Mouse (Mus musculus) embryonic fibroblast, embryonic 13.5 days (primary cell): ENCODE data around the gene Cdk6. TPM values are rescaled to one million over a fixed set of nuclear protein-coding genes. Genes with fewer than 3 reads are reported as not detected.
"Not testable (repeated sequence)": the region's sequence is repeated elsewhere in the genome, so short reads cannot be mapped to it uniquely, and the experiment has no call there.

Experiments
- H3K27ac ChIP-seq: 2 replicates; pipeline ENCODE4 v1.5.1; 2012; ENCODE audit warnings: low read length, control low read depth, inconsistent platforms; ENCODE audit not compliant: insufficient read depth
- H3K4me1 ChIP-seq: 2 replicates; pipeline ENCODE4 v1.6.1; 2011; ENCODE audit warnings: low read length; ENCODE audit not compliant: control insufficient read depth, insufficient read depth
- H3K4me3 ChIP-seq: 2 replicates; pipeline ENCODE4 v1.5.1; 2011; ENCODE audit warnings: mild to moderate bottlenecking, control low read depth, low read length; ENCODE audit not compliant: insufficient read depth
- CTCF ChIP-seq: IDR thresholded peaks from 2 replicates; pipeline ENCODE4 v1.5.1; 2011; ENCODE audit warnings: mild to moderate bottlenecking, control low read depth, low read length, moderate library complexity, borderline replicate concordance; ENCODE audit not compliant: insufficient read depth
- POLR2A ChIP-seq: IDR thresholded peaks from 2 replicates; pipeline ENCODE4 v1.6.1; 2011; ENCODE audit warnings: low read depth, mild to moderate bottlenecking, control low read depth, low read length, moderate library complexity
- polyA plus RNA-seq: library from polyadenylated mRNA; stranded (reverse); fragments of >200 nt; gene quantifications from 2 replicates; pipeline ENCODE4 v1.2.4, GENCODE M21; 2011; ENCODE audit warnings: low read depth; ENCODE audit not compliant: missing spikeins, insufficient read length

Gene Cdk6
- 30.5 and 31.4 TPM in 2 replicates for polyA plus RNA-seq

DNA sequence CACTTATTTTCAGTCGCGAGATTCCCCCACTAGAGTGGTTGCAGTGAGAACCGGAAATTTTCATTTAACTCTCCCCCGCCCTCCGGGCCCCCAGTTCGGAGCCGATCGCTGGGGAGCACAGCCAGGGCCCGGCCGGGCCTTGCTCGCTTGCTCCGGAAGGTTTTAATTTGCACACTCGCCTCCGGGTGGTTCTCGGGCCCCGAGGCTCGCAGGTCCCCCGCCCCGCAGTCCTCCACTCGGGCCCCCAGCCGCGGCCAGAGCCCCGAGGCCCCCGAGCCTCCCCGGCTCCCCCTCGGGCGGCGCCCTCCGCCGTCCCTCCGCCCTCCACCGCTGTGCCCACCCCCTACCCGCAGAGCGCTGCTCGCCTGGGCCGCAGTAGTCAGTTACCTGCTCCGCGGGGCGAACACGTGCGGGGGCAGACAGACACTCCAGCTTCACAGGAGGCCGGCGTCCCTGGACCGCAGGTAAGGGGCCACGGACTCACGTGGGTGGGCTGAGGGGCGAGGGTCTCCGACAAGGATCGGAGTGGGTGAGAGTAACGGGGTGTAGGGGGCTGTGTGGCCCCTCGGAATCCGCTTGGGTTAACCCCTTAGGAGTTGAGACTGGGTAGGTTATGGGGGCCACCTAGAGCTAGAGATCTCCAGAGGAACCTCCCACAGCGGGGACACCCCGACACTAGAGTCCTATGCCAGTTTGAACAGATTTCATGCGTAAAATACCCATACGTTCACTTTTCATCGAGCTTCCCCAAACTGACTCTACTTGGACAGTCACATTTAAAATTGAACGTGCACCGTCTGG lies at the start of gene Cdk6:
Gene Cdk6, plus strand, starts transcription at position 375 of the 801 bp plus-strand sequence.
- H3K27ac ChIP-seq = peak within 1 kb of the TSS; percentile 7; the same call in 1 of the 2 replicates
- H3K4me3 ChIP-seq = peak within 1 kb of the TSS; percentile 60
- peak; percentile 51 for TF ChIP-seq POLR2A
- TF ChIP-seq CTCF = no peak
- H3K4me1 ChIP-seq = no peaks in the 10 kb centered on the region

DNA sequence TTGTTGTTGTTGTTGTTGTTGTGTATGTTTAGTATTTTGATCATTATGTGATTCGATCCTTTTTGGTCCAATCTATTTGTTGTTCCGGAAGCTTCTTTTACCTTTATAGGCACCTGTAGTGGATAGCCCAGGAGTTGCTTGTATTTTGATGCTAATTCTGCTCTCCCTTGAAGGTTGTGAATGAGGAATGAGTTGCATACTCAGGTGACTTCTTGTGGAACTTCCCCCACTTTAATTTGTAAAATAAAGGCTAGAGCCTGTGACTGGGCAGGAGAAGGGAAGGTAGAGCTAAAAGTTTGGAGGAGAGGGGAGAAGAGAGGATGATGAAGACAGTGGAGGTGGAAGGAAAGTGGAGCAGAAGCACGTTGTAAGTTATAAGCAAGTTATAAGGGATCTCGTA lies 47.6 kb upstream of the Cdk6 start:
- no peaks in the 10 kb centered on the region for H3K4me1 ChIP-seq
- no peak for TF ChIP-seq CTCF
- TF ChIP-seq POLR2A = no peak
- no peak overlapping the region for H3K4me3 ChIP-seq

GRCm38 (mm10) chr5:3300801-3301457 lies 40.4 kb upstream of the Cdk6 start:
- TF ChIP-seq CTCF (no peak), POLR2A (no peak)
- peaks cover 14% of the 10 kb centered on the region for H3K4me1 ChIP-seq
- H3K27ac ChIP-seq = peak overlapping the region; percentile 91
- no peak overlapping the region for H3K4me3 ChIP-seq

More for the DNA sequence above, 47.6 kb upstream of the Cdk6 start:
- no peak overlapping the region for H3K27ac ChIP-seq

DNA sequence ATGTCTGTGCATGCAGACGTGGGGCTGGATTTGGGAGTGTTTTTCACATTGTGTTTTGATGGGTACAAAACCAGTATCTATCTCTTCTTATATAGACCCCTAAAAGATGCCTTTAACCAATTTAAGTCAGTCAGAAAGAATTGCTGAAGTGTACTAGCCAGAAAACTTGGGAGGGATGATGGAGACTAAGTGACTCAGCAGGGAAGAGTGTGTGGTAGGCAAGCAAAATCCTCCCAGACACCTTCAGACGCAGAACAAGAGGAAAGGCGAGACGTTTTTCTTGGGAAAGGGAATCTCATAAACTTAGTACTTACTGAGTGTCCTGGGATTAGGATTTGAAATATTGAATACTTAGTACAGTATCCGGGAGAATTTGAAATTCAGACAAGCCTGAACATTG lies 39.8 kb upstream of the Cdk6 start:
- TF ChIP-seq CTCF (no peak), POLR2A (no peak)
- Histone ChIP-seq H3K4me1 (peaks cover 19% of the 10 kb centered on the region), H3K27ac (peak overlapping the region; percentile 91), H3K4me3 (no peak overlapping the region)

GRCm38 (mm10) chr5:3303876-3304275 lies 37.4 kb upstream of the Cdk6 start:
- TF ChIP-seq CTCF = no peak
- TF ChIP-seq POLR2A = no peak
- H3K4me1 ChIP-seq = peaks cover 19% of the 10 kb centered on the region
- no peak overlapping the region for H3K4me3 ChIP-seq
- no peak overlapping the region for H3K27ac ChIP-seq

GRCm38 (mm10) chr5:3306146-3306545 lies 35.1 kb upstream of the Cdk6 start:
- Histone ChIP-seq H3K4me3 (no peak overlapping the region), H3K4me1 (peaks cover 8% of the 10 kb centered on the region), H3K27ac (no peak overlapping the region)
- no peak for TF ChIP-seq POLR2A
- no peak for TF ChIP-seq CTCF

DNA sequence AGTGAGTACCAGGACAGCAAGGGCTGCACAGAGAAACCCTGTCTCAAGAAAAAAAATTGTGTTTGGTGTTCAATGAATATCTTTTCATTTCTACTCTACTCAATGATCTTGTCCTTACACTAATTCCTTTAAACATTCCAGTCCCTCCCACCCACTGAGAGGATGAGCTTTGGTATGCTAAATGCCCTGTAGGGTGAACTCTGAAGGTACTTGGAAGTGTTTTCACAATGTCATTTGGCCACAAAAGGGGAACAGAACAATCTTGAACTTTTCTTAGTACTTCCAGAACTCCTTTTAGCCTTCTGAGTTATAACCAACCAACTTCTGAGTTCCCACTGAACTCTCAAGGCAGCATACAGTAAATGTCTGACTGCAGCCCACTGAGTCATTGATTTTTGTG lies 32.2 kb upstream of the Cdk6 start:
- TF ChIP-seq POLR2A (no peak), CTCF (no peak)
- Histone ChIP-seq H3K4me3 (no peak overlapping the region), H3K4me1 (peaks cover 5% of the 10 kb centered on the region), H3K27ac (no peak overlapping the region)

GRCm38 (mm10) chr5:3309587-3309986 lies 31.7 kb upstream of the Cdk6 start:
- TF ChIP-seq POLR2A (no peak), CTCF (no peak)
- no peak overlapping the region for H3K4me3 ChIP-seq

GRCm38 (mm10) chr5:3311156-3311555 lies 30.1 kb upstream of the Cdk6 start:
- not testable (repeated sequence) for H3K27ac ChIP-seq, H3K4me3 ChIP-seq, H3K4me1 ChIP-seq

More at GRCm38 (mm10) chr5:3309587-3309986, 31.7 kb upstream of the Cdk6 start:
- no peak overlapping the region for H3K27ac ChIP-seq
- H3K4me1 ChIP-seq = peaks cover 5% of the 10 kb centered on the region

DNA sequence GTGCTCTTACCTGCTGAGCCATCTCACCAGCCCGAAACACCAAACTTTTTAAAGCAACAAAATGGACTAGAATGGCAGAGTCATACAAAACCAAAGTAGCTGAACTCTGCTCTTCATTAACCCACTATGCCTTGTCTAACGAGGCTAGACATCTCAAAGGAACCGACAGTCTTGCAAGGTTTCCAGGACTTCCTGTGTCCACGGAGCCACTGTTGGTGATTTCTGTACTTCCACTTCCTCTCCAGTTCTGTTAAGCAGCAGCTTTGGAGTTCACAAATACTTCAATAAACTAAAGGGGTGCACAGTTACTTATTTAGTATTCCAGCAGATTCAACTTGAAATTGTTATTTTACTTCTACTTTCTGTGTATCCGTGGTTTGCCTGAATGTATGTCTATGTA lies 23.6 kb upstream of the Cdk6 start:
- H3K4me1 ChIP-seq, H3K4me3 ChIP-seq, H3K27ac ChIP-seq: not testable (repeated sequence)

DNA sequence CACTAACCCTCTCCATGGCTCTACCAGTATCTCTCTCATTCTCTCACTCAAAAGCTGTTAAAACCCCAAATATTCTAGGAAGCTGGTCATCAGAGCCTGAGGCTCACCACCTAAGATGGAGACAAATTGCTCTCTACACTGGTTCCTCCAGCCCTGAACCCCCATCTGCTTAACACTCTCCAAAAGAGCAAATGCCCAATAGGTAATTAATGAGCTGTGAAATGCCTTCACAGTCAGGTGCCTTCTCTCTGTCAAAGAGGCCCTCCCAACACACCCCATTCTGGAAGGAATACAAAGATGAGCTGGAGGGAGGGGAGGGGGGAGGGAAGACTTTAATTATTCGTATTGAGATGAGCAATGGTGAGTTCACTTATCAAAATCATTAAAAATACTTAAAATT lies 21.1 kb upstream of the Cdk6 start:
- H3K4me1 ChIP-seq = peaks cover 2% of the 10 kb centered on the region
- no peak overlapping the region for H3K27ac ChIP-seq
- H3K4me3 ChIP-seq = no peak overlapping the region
- no peak for TF ChIP-seq CTCF
- no peak for TF ChIP-seq POLR2A
